Mouse (Mus musculus) liver, embryonic 16.5 days (tissue): ENCODE measurements at regions not wholly inside any gene's neighbourhood (a gene's known extent, or its start where the extent isn't known, plus 50 kb on each side); places are given as distances from the start of the nearest gene placed in this dataset.

Experiments used
- ATAC-seq: fragments of 200-750 bp; cut with Nextera tagmentation; 2 replicates; pipeline ENCODE4 v1.8.0; 2017; ENCODE audit warnings: low read depth, mild to moderate bottlenecking, moderate number of reproducible peaks, moderate library complexity
- H3K27ac ChIP-seq: fragments of 300-500 bp; sonication (generic); 2 replicates; pipeline ENCODE4 v1.5.1; 2014; ENCODE audit warnings: mild to moderate bottlenecking, low read length
- H3K27me3 ChIP-seq: fragments of 300-500 bp; sonication (generic); 2 replicates; pipeline ENCODE4 v1.6.1; 2014; ENCODE audit warnings: low read depth, low read length, mixed read lengths; ENCODE audit not compliant: control insufficient read depth, insufficient read depth
- H3K36me3 ChIP-seq: fragments of 300-500 bp; sonication (generic); 2 replicates; pipeline ENCODE4 v1.6.1; 2014; ENCODE audit warnings: mild to moderate bottlenecking; ENCODE audit not compliant: control insufficient read depth, insufficient read depth
- H3K4me1 ChIP-seq: fragments of 300-500 bp; sonication (generic); 2 replicates; pipeline ENCODE4 v1.6.1; 2014; ENCODE audit warnings: low read depth, low read length, mixed read lengths; ENCODE audit not compliant: control insufficient read depth
- H3K4me2 ChIP-seq: fragments of 300-500 bp; sonication (generic); 2 replicates; pipeline ENCODE4 v1.6.1; 2014; ENCODE audit warnings: low read depth, low read length, mixed read lengths
- H3K4me3 ChIP-seq: fragments of 300-500 bp; sonication (generic); 2 replicates; pipeline ENCODE4 v1.5.1; 2014; ENCODE audit warnings: low read depth, mild to moderate bottlenecking, low read length
- H3K9ac ChIP-seq: fragments of 300-500 bp; sonication (generic); 2 replicates; pipeline ENCODE4 v1.6.1; 2014; ENCODE audit warnings: low read depth, low read length
- H3K9me3 ChIP-seq: fragments of 300-500 bp; sonication (generic); replicated peaks from 2 replicates; pipeline ENCODE4 v1.6.1; 2016; ENCODE audit warnings: low read length; ENCODE audit not compliant: control insufficient read depth
- WGBS: fragments of 180-500 bp; shearing (Covaris S2); extraction: QIAGEN DNeasy Blood & Tissue Kit; methylation state at CpG from one replicate; pipeline ENCODE4 v1.1.7; 2014; ENCODE audit not compliant: insufficient replicate concordance; 5-methylcytosine and 5-hydroxymethylcytosine counted together

DNA sequence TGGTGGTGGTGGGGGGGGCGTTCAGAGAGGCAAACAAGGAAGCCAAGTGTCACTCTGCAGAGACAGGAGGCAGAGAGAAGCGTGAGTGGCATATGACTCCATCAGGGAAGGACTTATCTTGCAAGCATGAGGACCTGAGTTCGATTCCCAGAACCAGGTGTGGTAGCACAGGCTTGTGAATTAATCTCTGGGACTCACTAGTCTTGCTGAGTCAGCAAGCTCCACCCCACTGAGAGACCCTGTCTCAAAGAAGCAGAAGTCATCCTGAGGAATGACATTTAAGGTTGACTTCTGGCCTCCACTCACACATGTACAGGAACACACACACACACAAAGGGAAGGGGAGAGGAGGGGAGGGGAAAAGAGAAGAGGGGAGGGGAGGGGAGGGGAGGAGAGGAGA is 156.5 kb downstream of the Rplp1 start:
- Histone ChIP-seq H3K36me3 (no peaks in the 10 kb centered on the region), H3K4me3 (no peak overlapping the region), H3K27ac (no peak overlapping the region), H3K27me3 (no peaks in the 10 kb centered on the region), H3K4me2 (no peak overlapping the region), H3K4me1 (no peaks in the 10 kb centered on the region), H3K9me3 (no peaks in the 10 kb centered on the region), H3K9ac (no peak overlapping the region)
- no peak for ATAC-seq
- 51% methylated on average over 3 of the region's 3 CpGs for WGBS

GRCm38 (mm10) chr9:61756801-61757342 is 157.5 kb downstream of the Rplp1 start:
- Histone ChIP-seq H3K4me2 (no peak overlapping the region), H3K4me3 (no peak overlapping the region), H3K27me3 (no peaks in the 10 kb centered on the region), H3K27ac (no peak overlapping the region), H3K36me3 (no peaks in the 10 kb centered on the region), H3K9ac (no peak overlapping the region), H3K4me1 (no peaks in the 10 kb centered on the region), H3K9me3 (no peaks in the 10 kb centered on the region)
- no peak for ATAC-seq
- 80% methylated on average over 24 of the region's 24 CpGs for WGBS

GRCm38 (mm10) chr9:61756224-61756800 is 158.0 kb downstream of the Rplp1 start:
- Histone ChIP-seq H3K4me1 (no peaks in the 10 kb centered on the region), H3K4me2 (no peak overlapping the region), H3K9me3 (no peaks in the 10 kb centered on the region), H3K36me3 (no peaks in the 10 kb centered on the region), H3K4me3 (no peak overlapping the region), H3K9ac (no peak overlapping the region), H3K27me3 (no peaks in the 10 kb centered on the region), H3K27ac (no peak overlapping the region)
- no peak for ATAC-seq
- WGBS = 70% methylated on average over 15 of the region's 15 CpGs

DNA sequence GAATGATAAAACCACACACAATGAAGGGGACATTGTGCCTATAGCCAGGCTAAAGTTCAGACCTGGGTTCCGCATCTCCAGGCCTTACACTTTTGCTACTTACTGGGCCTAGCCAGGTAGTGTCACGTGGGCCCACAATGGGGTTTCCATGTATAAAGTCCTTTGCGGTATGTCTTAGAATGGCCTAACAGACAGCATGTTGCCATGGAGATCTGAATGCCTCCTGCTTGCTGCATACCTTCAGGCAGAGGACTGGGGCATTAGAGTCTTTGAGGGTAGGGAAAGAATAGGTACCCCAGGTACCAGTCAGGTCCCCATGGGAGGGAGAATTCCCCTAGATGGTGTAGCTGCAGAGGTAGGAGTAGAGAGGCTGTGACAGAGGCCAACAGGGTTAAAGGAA is 159.0 kb downstream of the Rplp1 start:
- Histone ChIP-seq H3K9me3 (no peaks in the 10 kb centered on the region), H3K4me2 (no peak overlapping the region), H3K4me1 (no peaks in the 10 kb centered on the region), H3K4me3 (no peak overlapping the region), H3K36me3 (no peaks in the 10 kb centered on the region), H3K27me3 (no peaks in the 10 kb centered on the region), H3K27ac (no peak overlapping the region), H3K9ac (no peak overlapping the region)
- ATAC-seq = no peak
- WGBS = 68% methylated on average over 3 of the region's 3 CpGs

DNA sequence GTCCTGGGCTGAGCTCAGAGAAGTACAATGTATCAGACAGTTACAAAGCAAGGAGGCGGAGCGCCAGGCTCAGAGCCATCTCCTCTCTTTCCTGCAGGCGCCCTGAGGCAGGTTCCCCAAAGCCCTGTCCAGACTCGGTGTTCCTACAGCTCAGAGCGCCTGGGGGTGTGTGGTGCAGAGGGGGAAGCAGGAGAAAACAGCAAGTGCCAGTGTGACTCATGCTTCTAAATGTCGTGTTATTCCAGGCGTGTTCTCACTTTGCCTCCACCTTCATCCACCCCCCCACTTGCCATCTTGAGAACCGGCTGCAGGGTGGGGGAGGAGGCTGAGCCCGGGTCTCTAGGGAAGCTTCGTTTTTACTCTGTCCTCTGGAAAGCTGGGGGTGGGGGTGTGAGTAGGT is 160.5 kb downstream of the Rplp1 start:
- Histone ChIP-seq H3K27me3 (no peaks in the 10 kb centered on the region), H3K36me3 (no peaks in the 10 kb centered on the region), H3K9ac (no peak overlapping the region), H3K4me1 (no peaks in the 10 kb centered on the region), H3K4me2 (no peak overlapping the region), H3K4me3 (no peak overlapping the region), H3K9me3 (no peaks in the 10 kb centered on the region), H3K27ac (no peak overlapping the region)
- no peak for ATAC-seq
- WGBS = 25% methylated on average over 10 of the region's 10 CpGs

DNA sequence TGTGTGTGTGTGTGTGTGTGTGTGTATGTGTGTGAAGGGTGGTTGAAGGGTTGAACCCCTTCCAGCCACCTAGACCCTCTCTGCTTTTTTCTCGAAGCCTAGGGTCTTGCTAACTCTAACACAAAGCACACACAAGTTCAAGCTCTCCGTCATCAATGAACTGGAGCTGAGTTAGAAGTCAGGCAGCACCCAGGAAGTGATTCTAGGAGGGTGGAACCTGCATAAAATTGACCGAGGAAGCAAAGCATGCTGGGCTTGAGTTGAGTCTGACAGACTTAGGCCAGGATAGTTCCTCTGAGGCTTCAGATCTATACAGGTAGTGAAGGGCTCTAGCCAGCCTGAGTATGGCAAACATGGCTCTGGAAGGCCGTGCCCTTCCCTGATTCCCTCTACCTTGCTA is 165.1 kb downstream of the Rplp1 start:
- WGBS = 49% methylated on average over 4 of the region's 4 CpGs

DNA sequence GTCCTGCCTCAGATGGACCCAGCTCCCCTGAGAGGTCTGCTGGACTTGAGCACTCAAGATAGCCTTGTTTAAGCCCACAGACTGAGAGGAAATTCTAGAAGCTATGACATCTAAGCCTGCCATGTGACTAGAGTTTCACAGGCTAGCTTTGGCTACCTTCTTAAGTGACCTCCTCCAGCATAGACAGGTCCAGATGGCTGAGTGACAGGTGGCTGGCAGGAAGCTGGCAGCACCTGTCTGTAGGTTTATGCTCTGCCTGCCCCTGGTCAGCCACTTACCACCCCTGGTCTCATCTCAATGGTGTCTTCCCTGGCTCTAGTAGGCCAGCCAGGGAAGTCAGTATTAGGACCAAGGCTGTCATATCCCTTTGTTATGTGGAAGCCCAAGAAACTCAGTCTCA is 165.9 kb downstream of the Rplp1 start:
- Histone ChIP-seq H3K4me1 (no peaks in the 10 kb centered on the region), H3K36me3 (no peaks in the 10 kb centered on the region), H3K9me3 (no peaks in the 10 kb centered on the region), H3K9ac (no peak overlapping the region), H3K4me2 (no peak overlapping the region), H3K4me3 (no peak overlapping the region), H3K27me3 (no peaks in the 10 kb centered on the region), H3K27ac (no peak overlapping the region)
- ATAC-seq = no peak

More for the DNA sequence above, 165.1 kb downstream of the Rplp1 start:
- Histone ChIP-seq H3K27ac (no peak overlapping the region), H3K36me3 (no peaks in the 10 kb centered on the region), H3K9me3 (no peaks in the 10 kb centered on the region), H3K4me1 (no peaks in the 10 kb centered on the region), H3K27me3 (no peaks in the 10 kb centered on the region), H3K4me2 (no peak overlapping the region), H3K4me3 (no peak overlapping the region), H3K9ac (no peak overlapping the region)
- ATAC-seq = no peak

DNA sequence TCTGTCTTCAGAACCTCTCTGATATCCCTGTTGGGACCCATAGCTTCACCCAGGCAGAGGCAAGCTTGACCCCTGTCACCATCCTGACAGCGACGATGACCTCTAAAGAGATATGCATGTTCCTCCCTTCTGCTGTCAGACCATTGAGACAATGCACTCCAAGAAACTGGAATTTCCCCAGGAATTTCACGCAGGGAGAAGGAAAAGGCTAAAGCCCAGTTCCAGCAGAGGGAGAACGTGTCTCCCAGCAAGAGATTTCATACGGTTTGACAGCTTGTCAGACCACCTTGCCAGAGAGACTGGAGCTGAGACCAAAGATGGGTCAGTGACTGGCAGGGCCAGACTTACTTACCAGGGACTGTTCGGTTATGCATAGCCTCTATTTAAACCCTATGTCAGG is 167.9 kb downstream of the Rplp1 start:
- no peak for ATAC-seq
- no peak overlapping the region for H3K4me2 ChIP-seq
- no peaks in the 10 kb centered on the region for H3K9me3 ChIP-seq
- no peak overlapping the region for H3K4me3 ChIP-seq
- WGBS = 46% methylated on average over 6 of the region's 6 CpGs
- no peak overlapping the region for H3K9ac ChIP-seq
- H3K27me3 ChIP-seq = no peaks in the 10 kb centered on the region
- no peaks in the 10 kb centered on the region for H3K4me1 ChIP-seq
- H3K27ac ChIP-seq = no peak overlapping the region
- H3K36me3 ChIP-seq = no peaks in the 10 kb centered on the region

DNA sequence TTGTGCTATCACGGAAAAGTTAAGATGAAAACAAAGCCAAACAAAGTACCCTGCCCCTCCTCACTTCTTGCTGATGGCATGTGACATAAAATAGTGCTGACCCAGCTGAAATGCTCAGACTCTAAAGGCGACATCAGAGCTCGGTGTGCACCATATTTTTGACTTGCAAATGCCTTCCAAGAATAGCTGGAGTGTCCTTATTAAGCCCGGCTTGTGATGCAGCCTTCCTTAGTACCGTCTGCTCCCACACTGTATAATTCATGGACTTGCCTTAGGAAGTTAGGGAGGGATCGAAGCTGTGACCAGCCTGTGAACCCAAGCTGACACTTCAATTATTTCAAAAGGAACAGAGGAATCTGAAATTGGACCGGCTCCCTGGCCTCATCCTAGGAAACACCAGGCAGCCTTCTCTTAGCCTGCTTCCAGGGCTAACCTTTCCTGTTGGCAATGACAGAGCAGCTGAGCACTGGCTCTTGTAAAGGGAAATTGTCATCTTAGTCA is 169.0 kb downstream of the Rplp1 start:
- no peak overlapping the region for H3K9ac ChIP-seq
- H3K27ac ChIP-seq = no peak overlapping the region
- no peaks in the 10 kb centered on the region for H3K36me3 ChIP-seq
- H3K4me3 ChIP-seq = no peak overlapping the region
- WGBS = 53% methylated on average over 7 of the region's 7 CpGs
- H3K4me2 ChIP-seq = no peak overlapping the region
- no peaks in the 10 kb centered on the region for H3K4me1 ChIP-seq
- H3K9me3 ChIP-seq = no peaks in the 10 kb centered on the region
- no peak for ATAC-seq
- no peaks in the 10 kb centered on the region for H3K27me3 ChIP-seq
